Mouse (Mus musculus) kidney, adult 11 months (tissue): ENCODE measurements at regions not wholly inside any gene's neighbourhood (a gene's known extent, or its start where the extent isn't known, plus 50 kb on each side); places are given as distances from the start of the nearest gene placed in this dataset.
"Not testable (repeated sequence)": the region's sequence is repeated elsewhere in the genome, so short reads cannot be mapped to it uniquely, and the experiment has no call there.

Experiments
- DNase-seq: peaks from one replicate; pipeline ENCODE4 v3.0.0; 2022

- DNase-seq = no peak
Measured at GRCm38 (mm10) chr9:31650362-31651130, 186.3 kb upstream of the Tmem45b start.

DNA sequence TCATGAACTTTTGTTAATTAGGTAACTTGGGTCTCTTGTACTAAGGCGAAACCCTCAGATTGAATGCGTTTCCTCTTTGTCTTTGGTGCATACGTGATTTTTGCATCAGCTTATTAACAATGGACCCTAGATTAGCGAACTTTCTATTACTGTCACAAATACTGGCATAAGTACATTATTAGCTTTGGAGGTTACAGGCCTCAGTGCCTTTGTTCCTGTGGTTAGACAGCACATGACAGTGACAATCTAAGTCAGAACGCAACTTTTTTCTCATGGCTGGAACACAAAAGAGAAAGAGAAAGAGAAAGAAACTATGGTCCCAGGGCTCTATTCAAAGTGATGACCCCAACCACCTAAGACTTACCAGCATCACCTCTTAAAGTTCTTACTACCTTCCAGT, 184.8 kb upstream of the Tmem45b start:
- no peak for DNase-seq

DNA sequence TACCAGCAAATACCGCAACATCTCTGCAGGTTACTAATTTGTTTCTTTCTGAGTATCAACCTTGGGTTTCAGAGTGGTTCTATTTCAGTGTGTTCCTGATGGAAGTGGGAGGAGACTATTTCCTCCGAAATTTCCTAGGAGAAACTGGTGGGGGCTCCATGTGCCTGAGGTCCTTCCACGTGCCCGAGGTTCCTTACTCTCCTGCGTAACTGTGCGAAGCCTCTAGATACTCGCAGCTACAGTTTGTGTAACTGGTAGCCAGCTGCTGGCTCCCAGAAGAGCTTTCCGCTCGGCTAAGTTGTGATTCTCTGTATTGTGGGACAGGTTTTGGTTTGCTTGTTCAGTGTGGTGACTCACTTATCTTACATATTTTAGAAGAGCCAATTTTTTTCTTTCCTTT, 184.3 kb upstream of the Tmem45b start:
- no peak for DNase-seq

GRCm38 (mm10) chr9:31645114-31645513, 180.9 kb upstream of the Tmem45b start:
- DNase-seq = no peak

DNA sequence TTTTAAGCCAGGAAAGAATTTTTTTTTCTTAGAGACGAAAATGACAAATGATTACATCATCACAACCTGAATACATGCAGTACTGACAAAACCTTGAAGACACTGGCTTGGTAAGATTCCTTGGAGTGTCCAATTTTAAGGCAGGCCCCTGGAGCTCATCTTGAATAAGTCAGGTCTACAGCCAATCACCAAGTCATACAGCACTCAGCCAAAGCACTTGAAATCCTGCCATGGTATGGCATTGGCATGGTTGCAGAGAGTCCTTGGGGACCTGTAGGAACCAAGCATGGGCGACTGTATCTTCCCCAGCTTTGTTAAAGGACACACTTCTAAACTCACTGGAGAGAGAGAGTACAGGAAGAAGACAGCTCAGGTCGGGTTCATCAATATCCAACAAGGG, 179.8 kb upstream of the Tmem45b start:
- DNase-seq = no peak

- DNase-seq = no peak
Measured at GRCm38 (mm10) chr9:31642169-31642568, 177.9 kb upstream of the Tmem45b start.

DNA sequence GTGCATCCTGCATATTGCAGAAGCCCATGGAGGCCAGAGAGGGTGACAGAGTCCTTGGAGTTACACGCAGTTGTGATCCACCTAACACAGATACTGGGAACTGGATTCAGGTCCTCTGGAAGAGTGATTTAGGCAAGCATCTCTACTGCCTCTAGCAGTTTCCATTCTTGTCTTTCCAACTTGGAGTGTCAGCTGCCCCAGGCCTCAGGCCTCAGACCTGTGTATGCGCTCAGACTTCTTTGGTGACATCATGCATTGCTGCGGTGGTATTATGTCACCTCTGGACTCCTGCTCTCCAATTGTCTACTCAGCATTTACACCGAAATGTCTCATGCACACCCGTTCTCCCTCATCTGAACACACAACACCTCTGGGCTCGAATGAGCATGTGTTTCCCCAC, 164.0 kb upstream of the Tmem45b start:
- no peak for DNase-seq

DNA sequence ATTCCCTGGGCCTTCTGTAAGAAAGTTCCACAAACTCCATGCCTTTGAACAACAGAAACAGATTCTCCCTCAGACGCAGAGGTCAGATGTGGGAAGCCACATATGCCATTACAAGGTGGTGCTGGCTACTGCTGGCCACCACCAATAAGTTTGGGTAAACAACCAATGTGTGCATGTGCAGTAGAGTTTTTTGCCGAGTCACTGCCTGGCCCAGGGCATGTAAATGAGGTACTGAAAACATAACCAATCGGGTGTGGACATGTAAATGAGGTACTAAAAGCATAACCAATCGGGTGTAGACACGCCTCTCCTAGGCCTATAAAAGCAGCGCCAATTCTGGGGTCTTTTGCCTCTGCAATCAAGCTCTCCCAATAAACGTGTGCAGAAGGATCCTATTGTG, 157.3 kb upstream of the Tmem45b start:
- DNase-seq = not testable (repeated sequence)

DNA sequence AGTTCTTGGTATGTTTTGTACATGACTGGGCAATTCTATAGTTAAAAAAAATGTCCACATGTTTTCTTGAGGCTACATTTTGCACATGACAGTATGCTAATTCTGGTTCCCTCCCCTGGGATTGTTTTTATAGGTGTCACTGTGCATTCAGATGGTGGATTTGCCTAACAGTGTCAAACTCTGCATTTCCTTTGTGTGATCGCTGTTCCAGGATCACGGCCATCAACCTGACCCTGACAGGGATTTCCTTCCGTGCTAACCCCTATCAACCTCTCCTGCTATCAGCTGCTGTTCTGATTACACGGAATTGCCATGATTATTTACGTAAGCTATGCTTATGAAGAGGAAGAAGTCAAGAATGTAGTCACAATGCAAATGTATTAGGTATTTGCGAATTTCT, 155.1 kb upstream of the Tmem45b start:
- DNase-seq = no peak

- no peak for DNase-seq
Measured at GRCm38 (mm10) chr9:31614250-31614945, 150.1 kb upstream of the Tmem45b start.

GRCm38 (mm10) chr9:31611036-31611695, 146.9 kb upstream of the Tmem45b start:
- no peak for DNase-seq

DNA sequence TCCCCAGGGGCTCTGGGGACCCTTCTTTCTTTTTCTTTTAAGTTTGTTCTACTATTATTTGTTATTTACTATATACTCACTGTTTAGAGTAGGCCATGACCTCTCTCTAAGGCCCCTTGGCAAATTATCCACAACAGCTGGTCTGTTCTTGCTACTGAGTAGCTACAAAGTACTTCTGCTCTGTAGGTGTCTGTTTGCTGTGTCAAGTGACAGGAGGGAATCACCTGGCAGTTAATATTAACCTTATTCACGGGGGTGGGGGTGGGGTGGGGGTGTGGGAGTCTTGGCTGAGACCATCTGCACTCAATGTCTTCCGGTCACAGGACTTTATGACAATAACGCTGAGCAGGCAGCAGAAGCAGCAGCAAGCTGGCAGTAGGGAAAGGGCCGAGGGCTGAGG, 146.4 kb upstream of the Tmem45b start:
- DNase-seq = peak; percentile 13

DNA sequence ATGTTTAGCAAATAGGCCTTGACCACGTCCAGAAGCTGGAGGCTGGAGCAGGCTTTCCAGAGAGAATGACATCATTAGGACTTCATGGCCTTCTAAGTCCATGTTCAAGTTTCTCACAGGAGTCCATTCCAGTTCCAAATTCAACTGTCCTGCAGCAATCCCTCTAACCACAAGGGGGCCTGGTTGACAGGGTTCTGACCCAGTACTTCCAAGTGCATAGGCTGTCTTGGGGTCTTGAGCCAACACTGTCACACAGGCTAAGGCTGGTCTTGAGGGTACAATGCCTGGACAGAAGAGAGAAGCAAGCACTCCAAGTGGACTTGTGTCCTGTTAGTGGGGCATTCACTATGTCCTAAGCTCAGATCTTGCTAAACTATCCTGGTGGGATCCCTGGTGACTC, 145.9 kb upstream of the Tmem45b start:
- DNase-seq = peak; percentile 10

DNA sequence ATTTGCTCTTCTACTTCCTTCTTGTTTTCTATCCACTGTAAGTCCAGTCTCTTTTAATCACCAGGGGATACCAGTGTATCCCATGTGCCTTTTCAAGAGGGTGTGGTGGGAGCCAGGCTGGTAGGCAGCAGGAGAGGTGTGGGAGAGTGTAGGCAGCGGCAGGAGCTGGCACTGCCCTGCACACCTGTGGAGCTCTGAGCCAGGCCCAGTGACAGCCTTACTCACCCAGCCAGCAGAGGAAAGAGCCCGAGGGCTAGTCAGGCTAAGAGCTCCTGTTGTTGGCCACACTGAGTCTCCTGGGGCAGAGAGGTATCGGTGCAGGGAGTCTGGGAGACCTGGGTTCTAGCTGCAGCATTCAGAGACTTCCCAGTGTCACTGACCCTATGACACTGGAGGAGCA, 145.5 kb upstream of the Tmem45b start:
- no peak for DNase-seq

GRCm38 (mm10) chr9:31608084-31608870, 144.0 kb upstream of the Tmem45b start:
- no peak for DNase-seq

GRCm38 (mm10) chr9:31606936-31607335, 142.7 kb upstream of the Tmem45b start:
- no peak for DNase-seq

DNA sequence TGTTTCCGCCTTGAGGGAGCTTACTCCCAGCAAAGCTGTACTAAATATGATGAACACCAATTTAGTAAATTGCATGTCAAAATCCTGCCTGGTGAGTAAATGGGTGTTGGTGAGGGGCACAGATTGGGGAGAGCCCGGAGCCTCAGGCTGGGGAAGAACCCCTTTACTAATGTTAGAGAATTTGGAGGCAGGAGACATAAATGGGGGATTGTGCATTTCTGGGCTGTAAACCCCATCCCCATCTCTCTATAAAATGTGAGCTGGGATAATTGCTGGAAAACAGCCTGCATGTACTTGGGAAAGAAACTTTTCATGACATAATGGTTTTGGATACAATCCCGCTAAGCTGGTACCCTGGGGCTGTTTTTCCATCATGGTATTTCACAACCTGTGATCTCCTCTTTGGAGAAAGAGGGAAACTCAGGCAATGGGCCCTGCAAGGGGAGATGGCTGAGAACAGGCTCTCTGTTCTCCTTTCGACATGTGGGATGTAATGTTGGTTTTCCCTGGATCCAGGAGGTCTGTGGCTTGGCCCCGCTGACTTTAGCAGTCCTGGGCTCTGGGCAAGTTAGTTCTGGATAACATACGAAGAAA, 140.3 kb upstream of the Tmem45b start:
- DNase-seq = no peak

DNA sequence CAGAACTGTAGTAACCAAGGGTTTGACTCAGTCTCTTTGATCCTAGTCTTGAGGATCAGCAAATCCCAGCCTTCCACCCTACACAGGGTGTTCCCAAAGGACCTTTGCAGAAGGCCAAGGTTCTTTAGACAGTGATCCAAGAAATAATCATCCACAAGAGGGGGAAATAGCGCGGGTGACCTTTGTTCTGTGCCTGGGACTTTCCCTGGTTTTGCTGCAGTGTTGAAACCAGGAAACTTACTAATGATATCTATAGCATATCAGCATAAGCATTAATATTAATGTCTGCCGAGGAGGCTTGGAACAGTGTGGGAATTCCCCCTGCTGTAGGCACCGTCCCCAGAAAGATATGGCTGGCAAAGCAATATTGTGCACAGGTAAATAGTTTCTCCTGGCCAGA, 138.4 kb upstream of the Tmem45b start:
- DNase-seq = no peak

DNA sequence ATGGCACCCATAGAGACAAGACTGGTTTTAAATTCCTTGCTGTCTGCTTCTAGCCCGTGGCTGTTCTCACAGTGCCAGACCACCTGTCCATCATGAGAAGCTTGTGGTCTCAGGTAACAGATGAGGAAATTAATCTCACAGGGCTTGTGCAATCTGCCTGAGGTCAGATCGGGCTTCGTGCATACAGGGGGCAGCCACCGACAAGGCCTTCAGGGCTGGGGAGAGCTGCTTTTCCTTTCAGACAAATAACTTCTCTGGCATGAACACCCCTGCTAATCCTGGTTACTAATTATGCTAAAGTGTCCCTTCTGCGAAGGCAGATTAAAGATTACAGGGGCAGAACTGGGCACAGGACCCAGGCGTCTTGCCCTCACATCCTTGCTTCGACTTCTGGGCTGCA, 130.8 kb upstream of the Tmem45b start:
- DNase-seq = no peak

- peak; percentile 51 for DNase-seq
Measured at GRCm38 (mm10) chr9:31587671-31588070, 123.4 kb upstream of the Tmem45b start.

DNA sequence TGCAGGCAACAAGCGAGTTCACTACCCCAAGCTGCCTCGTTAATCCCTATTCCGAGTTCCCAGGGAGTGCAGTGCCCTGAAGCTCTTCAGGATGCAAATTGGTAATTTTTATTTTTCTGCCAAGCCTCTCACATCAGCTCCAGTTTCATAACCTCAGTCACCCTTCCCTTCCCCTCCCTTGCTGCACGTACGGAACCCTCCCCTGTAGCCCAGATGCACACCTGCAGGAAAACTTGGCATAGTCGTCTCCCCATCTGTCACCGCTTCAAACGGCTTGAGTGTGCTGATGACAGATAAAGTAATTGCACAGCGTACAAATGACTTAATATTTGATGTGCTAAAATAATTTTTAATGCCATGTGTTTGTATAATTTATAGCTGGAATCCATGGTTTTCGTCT, 119.7 kb upstream of the Tmem45b start:
- no peak for DNase-seq

DNA sequence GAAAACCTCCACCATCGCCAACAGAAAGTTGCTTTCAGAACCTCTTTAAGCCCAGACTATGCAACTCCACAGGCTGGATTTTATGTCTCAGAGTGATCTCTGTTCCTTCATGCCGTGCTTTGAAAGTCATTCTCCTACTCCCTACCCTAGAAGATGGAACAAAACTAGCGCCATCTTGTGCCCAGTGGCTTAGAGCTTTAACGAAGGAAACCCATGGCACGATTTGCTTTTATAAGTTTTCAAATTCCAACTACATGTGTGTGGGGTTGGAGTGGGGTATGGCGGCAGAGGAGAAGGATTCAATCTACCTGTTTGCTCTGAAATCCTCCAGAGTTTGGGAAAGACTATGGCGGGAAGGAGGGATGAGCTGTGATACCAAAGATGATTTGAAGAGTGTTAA, 118.7 kb upstream of the Tmem45b start:
- no peak for DNase-seq
